Mouse (Mus musculus) intestine, embryonic 16.5 days (tissue): ENCODE data around the gene Nckap5l. TPM values are rescaled to one million over a fixed set of nuclear protein-coding genes. Genes with fewer than 3 reads are reported as not detected.

ENCODE experiments used
- ATAC-seq: fragments of 200-750 bp; cut with Nextera tagmentation; 2 replicates; pipeline ENCODE4 v1.8.0; 2017; ENCODE audit warnings: moderate TSS enrichment, moderate library complexity
- H3K27ac ChIP-seq: fragments of 300-500 bp; sonication (generic); 2 replicates; pipeline ENCODE4 v1.5.1; 2014; ENCODE audit warnings: mild to moderate bottlenecking, low read length
- H3K27me3 ChIP-seq: fragments of 300-500 bp; sonication (generic); replicated peaks from 2 replicates; pipeline ENCODE4 v1.6.1; 2014; ENCODE audit warnings: low read length, control low read depth, mixed read lengths; ENCODE audit not compliant: control insufficient read depth, insufficient read depth
- H3K36me3 ChIP-seq: fragments of 300-500 bp; sonication (generic); 2 replicates; pipeline ENCODE4 v1.6.1; 2014; ENCODE audit warnings: low read length, control low read depth; ENCODE audit not compliant: control insufficient read depth, insufficient read depth
- H3K4me1 ChIP-seq: fragments of 300-500 bp; sonication (generic); 2 replicates; pipeline ENCODE4 v1.6.1; 2014; ENCODE audit warnings: low read length, control low read depth, mixed read lengths; ENCODE audit not compliant: control insufficient read depth, insufficient read depth
- H3K4me2 ChIP-seq: fragments of 300-500 bp; sonication (generic); 2 replicates; pipeline ENCODE4 v1.6.1; 2014; ENCODE audit warnings: low read depth, low read length, control low read depth
- H3K4me3 ChIP-seq: fragments of 300-500 bp; sonication (generic); 2 replicates; pipeline ENCODE4 v1.5.1; 2014; ENCODE audit warnings: mild to moderate bottlenecking, low read length
- H3K9ac ChIP-seq: fragments of 300-500 bp; sonication (generic); 2 replicates; pipeline ENCODE4 v1.6.1; 2014; ENCODE audit warnings: low read depth, low read length
- H3K9me3 ChIP-seq: fragments of 300-500 bp; sonication (generic); 2 replicates; pipeline ENCODE4 v1.6.1; 2016; ENCODE audit warnings: low read length, control low read depth; ENCODE audit not compliant: control insufficient read depth
- WGBS: fragments of 180-500 bp; shearing (Covaris S2); extraction: QIAGEN DNeasy Blood & Tissue Kit; methylation state at CpG from one replicate; pipeline ENCODE4 v1.1.7; 2014; 5-methylcytosine and 5-hydroxymethylcytosine counted together
- polyA plus RNA-seq: library from polyadenylated mRNA; unstranded; fragments of >200 nt; fragmentation: Nextera tagmentation; extraction: Ambion mirVana; gene quantifications from 2 replicates; pipeline ENCODE4 v1.2.1, GENCODE M21; 2015

The Nckap5l gene
- polyA plus RNA-seq, 1 experiment from 2014 or later, result 6.5 TPM

DNA sequence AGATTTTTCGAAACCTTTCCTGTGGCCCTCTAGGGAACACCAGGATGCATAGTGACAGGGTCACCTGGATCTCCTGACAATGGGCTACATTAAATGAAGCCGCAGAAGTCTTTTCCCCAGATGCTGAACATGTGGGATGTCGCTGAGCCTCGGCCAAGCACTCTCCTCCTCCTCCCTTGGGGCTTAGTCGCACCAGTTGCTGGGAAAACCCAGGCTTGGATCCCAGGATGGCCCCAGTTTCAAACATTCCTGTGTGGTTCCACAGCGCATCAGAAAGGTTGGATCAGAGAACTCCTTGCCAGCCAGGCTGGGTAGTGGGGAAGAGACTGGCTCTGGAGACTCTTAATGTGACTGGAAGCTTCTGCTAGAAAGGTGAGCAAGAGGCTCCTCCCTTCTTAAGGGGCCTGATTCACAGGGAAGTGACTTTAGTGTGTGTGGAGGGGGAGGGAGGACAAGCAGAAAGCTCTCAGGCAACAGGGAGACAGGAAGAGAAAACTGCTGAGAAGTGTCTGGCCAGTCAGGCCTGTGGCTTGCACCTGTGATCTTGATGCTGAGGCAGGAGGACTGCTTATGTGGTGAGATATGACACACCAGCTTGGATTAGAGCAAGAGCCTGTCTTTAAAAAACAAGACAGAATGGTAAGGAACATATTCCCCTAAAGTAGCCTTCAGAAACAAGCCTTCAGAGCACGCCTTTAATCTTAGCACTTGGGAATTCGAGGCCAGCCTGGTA is 18.4 kb downstream of the Nckap5l start:
- no peak overlapping the region for H3K4me3 ChIP-seq
- H3K36me3 ChIP-seq, result 0 out of 2 replicates have a peak, but pooled peaks cover 3% of the 10 kb centered on the region
- ATAC-seq, result peak; percentile 29
- no peaks in the 10 kb centered on the region for H3K9me3 ChIP-seq
- H3K9ac ChIP-seq, result 0 out of 2 replicates have a peak overlapping the region, but pooled peaks have one; percentile 7
- H3K27ac ChIP-seq, result peak overlapping the region; percentile 65
- no peaks in the 10 kb centered on the region for H3K27me3 ChIP-seq
- peaks cover 50% of the 10 kb centered on the region for H3K4me1 ChIP-seq
- whole genome bisulfite sequencing, result 69% methylated on average over 8 of the region's 8 CpGs
- H3K4me2 ChIP-seq, result no peak overlapping the region

DNA sequence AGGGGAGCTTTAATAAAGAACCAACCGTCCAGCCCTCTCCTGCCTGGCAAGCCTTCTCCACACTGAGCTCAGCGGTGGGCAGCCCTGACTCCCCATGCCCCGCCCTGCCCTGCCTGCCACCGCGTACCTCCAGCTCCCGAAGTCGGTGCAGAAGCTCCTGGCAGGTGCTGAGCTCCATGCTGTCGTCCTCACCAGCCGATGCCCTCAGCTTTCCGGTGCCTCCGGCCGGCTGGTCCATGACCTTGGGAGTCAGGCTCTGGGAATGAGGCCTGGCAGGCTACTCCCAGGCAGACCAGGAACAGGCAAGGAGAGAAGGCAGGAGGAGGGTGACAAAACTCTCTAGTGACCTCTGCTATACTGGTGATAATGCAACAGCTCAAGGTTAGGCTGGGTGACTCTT is 23.6 kb downstream of the Nckap5l start:
- peak; percentile 24; the same call in 1 of the 2 replicates for ATAC-seq
- H3K36me3 ChIP-seq, result peaks cover 7% of the 10 kb centered on the region; the same call in 1 of the 2 replicates
- H3K27me3 ChIP-seq, result no peaks in the 10 kb centered on the region
- H3K9ac ChIP-seq, result 0 out of 2 replicates have a peak overlapping the region, but pooled peaks have one; percentile 33
- no peak overlapping the region for H3K4me2 ChIP-seq
- no peak overlapping the region for H3K4me3 ChIP-seq
- H3K4me1 ChIP-seq, result peaks cover 24% of the 10 kb centered on the region
- no peaks in the 10 kb centered on the region for H3K9me3 ChIP-seq
- no peak overlapping the region for H3K27ac ChIP-seq
- WGBS, result 61% methylated on average over 12 of the region's 12 CpGs

- no peak for ATAC-seq
- Histone ChIP-seq H3K36me3 (peaks cover 7% of the 10 kb centered on the region; the same call in 1 of the 2 replicates), H3K9ac (no peak overlapping the region), H3K27ac (no peak overlapping the region), H3K9me3 (no peaks in the 10 kb centered on the region), H3K4me2 (no peak overlapping the region), H3K4me3 (no peak overlapping the region), H3K4me1 (peaks cover 18% of the 10 kb centered on the region), H3K27me3 (no peaks in the 10 kb centered on the region)
- 90% methylated on average over 16 of the region's 16 CpGs for WGBS
Observed at GRCm38 (mm10) chr15:99433081-99433718, 24.3 kb downstream of the Nckap5l start.

GRCm38 (mm10) chr15:99431967-99432366 is 25.6 kb downstream of the Nckap5l start:
- Histone ChIP-seq H3K27ac (no peak overlapping the region), H3K9me3 (no peaks in the 10 kb centered on the region), H3K27me3 (no peaks in the 10 kb centered on the region), H3K36me3 (peaks cover 9% of the 10 kb centered on the region; the same call in 1 of the 2 replicates), H3K4me3 (no peak overlapping the region), H3K9ac (no peak overlapping the region), H3K4me1 (peaks cover 12% of the 10 kb centered on the region), H3K4me2 (no peak overlapping the region)
- no peak for ATAC-seq
- WGBS, result 81% methylated on average over 8 of the region's 8 CpGs

DNA sequence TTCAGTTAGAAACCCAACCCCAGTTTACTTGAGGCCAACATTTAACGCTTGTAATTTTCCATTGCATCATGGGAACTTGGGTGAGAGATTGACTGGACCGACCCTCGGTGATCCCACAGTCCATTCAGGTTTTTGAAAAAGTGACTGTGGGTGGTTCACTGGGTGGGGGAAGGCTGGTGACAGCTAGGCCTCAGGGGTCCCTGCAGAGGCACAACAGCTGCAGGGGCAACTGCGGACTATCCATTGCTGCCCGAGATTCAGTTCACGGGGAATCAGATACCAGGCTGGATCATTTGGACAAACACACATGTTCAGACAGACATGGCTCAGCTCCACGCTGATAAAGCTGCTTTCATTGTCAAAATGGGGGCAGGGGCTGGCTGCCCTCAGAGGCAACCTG is 26.0 kb downstream of the Nckap5l start:
- WGBS, result 86% methylated on average over 7 of the region's 7 CpGs
- Histone ChIP-seq H3K4me2 (no peak overlapping the region), H3K27ac (no peak overlapping the region), H3K9me3 (no peaks in the 10 kb centered on the region), H3K4me1 (peaks cover 8% of the 10 kb centered on the region), H3K27me3 (no peaks in the 10 kb centered on the region), H3K4me3 (no peak overlapping the region), H3K36me3 (peaks cover 9% of the 10 kb centered on the region; the same call in 1 of the 2 replicates), H3K9ac (no peak overlapping the region)
- no peak for ATAC-seq

DNA sequence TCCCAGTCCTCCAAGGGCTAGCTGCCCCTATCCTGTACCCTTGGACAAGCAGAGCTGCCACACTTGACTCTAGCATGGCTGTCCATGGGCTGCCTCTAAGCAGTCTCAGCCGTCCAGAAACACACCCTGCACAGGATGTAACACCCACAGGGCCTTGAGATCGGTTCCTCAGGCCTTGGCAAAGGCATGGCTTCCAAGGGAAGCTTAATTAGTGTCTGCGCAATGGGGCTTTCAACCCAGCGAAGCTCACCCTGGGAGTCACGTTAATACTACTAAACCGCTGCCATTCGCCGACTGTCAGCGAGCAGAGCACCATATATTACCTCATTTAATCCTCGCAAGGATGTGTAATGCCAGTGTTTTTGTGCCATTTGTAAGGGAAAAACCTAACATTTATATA is 26.5 kb downstream of the Nckap5l start:
- H3K36me3 ChIP-seq, result peaks cover 9% of the 10 kb centered on the region; the same call in 1 of the 2 replicates
- H3K4me2 ChIP-seq, result no peak overlapping the region
- no peak overlapping the region for H3K27ac ChIP-seq
- no peaks in the 10 kb centered on the region for H3K9me3 ChIP-seq
- ATAC-seq, result no peak
- no peak overlapping the region for H3K9ac ChIP-seq
- no peak overlapping the region for H3K4me3 ChIP-seq
- WGBS, result 90% methylated on average over 10 of the region's 10 CpGs
- 0 out of 2 replicates have a peak, but pooled peaks cover 6% of the 10 kb centered on the region for H3K4me1 ChIP-seq
- no peaks in the 10 kb centered on the region for H3K27me3 ChIP-seq

DNA sequence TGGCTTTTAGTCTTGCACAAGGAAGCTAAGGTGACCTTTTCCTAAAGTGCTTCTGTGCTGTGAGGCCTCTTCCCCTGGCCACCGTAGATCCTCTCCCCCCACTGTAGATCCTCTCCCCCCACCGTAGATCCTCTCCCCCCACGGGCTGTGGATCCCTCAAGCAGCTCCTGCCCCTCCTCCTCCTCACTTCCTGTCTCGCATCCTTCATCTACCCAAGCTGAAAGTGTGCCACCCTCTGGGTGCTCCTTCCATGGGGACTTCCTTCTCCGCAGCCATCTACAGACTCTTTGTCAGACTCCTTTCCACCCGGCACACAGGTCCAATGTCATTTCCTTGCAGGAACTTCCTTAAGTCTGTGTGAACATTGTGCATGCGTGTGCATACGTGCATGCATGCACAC is 27.2 kb downstream of the Nckap5l start:
- H3K9ac ChIP-seq, result no peak overlapping the region
- H3K27me3 ChIP-seq, result no peaks in the 10 kb centered on the region
- peaks cover 9% of the 10 kb centered on the region; the same call in 1 of the 2 replicates for H3K36me3 ChIP-seq
- no peaks in the 10 kb centered on the region for H3K9me3 ChIP-seq
- H3K4me2 ChIP-seq, result no peak overlapping the region
- 0 out of 2 replicates have a peak, but pooled peaks cover 6% of the 10 kb centered on the region for H3K4me1 ChIP-seq
- no peak for ATAC-seq
- no peak overlapping the region for H3K27ac ChIP-seq
- WGBS, result 75% methylated on average over 8 of the region's 8 CpGs
- H3K4me3 ChIP-seq, result no peak overlapping the region

DNA sequence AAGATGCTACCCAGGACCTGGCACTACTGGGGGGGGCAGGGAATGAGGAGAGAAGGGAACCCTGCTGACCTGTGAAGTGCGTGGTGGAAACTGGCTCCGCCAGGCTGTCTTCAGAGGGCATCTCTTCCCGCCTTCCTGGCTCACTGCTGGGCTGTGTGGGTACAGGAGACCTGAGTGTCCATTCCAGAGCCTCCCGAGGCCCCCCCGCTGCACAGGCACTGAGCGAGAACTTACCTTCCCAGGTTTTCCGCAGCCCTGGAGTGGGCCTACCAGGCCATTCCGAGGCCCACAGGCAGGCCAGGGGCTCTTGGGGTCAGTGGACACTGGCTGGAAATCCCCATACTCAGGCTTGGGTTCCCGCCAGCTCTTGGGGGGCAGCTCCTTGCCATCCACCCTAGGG is 33.7 kb downstream of the Nckap5l start:
- no peaks in the 10 kb centered on the region for H3K27me3 ChIP-seq
- no peak overlapping the region for H3K9ac ChIP-seq
- no peaks in the 10 kb centered on the region for H3K9me3 ChIP-seq
- peaks cover 13% of the 10 kb centered on the region for H3K4me1 ChIP-seq
- WGBS, result 88% methylated on average over 9 of the region's 9 CpGs
- ATAC-seq, result no peak
- no peak overlapping the region for H3K4me2 ChIP-seq
- H3K27ac ChIP-seq, result no peak overlapping the region
- H3K4me3 ChIP-seq, result no peak overlapping the region
- H3K36me3 ChIP-seq, result 0 out of 2 replicates have a peak, but pooled peaks cover 2% of the 10 kb centered on the region

- H3K4me2 ChIP-seq, result no peak overlapping the region
- no peak overlapping the region for H3K27ac ChIP-seq
- no peak overlapping the region for H3K4me3 ChIP-seq
- H3K9me3 ChIP-seq, result no peaks in the 10 kb centered on the region
- no peak for ATAC-seq
- H3K9ac ChIP-seq, result no peak overlapping the region
- 0 out of 2 replicates have a peak, but pooled peaks cover 2% of the 10 kb centered on the region for H3K36me3 ChIP-seq
- H3K27me3 ChIP-seq, result no peaks in the 10 kb centered on the region
- peaks cover 13% of the 10 kb centered on the region for H3K4me1 ChIP-seq
- WGBS, result 91% methylated on average over 10 of the region's 10 CpGs
Observed at GRCm38 (mm10) chr15:99423131-99423530, 34.4 kb downstream of the Nckap5l start.
